Mouse (Mus musculus): ENCODE measurements around the gene Cpxm2. TPM values are rescaled to one million over a fixed set of nuclear protein-coding genes. Genes with fewer than 3 reads are reported as not detected.

The Cpxm2 gene
- total RNA-seq, 2 experiments from 2014 or later = 2.8 to 3.2 TPM

- DNase-seq = no peak
Measured at GRCm38 (mm10) chr7:132025591-132025990, 128.9 kb downstream of the Cpxm2 start.

- no peak for DNase-seq
Measured at GRCm38 (mm10) chr7:132015933-132016332, 138.6 kb downstream of the Cpxm2 start.

GRCm38 (mm10) chr7:132015193-132015592, 139.3 kb downstream of the Cpxm2 start:
- DNase-seq = no peak

DNA sequence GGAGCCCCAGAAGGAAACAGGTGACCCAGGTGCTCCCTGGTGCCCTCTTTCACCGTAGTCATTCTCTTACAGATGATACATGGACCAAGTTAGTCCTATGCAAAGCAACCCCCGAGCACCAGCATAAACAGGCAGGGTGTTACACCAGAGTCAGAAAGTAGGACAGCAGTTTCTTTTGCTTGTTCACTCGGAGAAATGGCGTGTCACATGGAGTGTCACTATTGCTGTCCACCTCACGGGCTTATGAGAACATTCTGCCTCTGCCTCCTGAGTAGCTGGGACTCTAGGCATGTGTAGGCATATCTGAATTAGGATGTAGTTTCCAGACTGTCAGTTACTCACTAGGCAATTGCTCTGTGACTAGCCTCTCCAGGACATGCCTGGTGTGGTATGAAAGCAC, 140.6 kb downstream of the Cpxm2 start:
- no peak for DNase-seq

GRCm38 (mm10) chr7:132012969-132013679, 141.4 kb downstream of the Cpxm2 start:
- no peak for DNase-seq

GRCm38 (mm10) chr7:132009002-132009401, 145.5 kb downstream of the Cpxm2 start:
- DNase-seq = no peak

DNA sequence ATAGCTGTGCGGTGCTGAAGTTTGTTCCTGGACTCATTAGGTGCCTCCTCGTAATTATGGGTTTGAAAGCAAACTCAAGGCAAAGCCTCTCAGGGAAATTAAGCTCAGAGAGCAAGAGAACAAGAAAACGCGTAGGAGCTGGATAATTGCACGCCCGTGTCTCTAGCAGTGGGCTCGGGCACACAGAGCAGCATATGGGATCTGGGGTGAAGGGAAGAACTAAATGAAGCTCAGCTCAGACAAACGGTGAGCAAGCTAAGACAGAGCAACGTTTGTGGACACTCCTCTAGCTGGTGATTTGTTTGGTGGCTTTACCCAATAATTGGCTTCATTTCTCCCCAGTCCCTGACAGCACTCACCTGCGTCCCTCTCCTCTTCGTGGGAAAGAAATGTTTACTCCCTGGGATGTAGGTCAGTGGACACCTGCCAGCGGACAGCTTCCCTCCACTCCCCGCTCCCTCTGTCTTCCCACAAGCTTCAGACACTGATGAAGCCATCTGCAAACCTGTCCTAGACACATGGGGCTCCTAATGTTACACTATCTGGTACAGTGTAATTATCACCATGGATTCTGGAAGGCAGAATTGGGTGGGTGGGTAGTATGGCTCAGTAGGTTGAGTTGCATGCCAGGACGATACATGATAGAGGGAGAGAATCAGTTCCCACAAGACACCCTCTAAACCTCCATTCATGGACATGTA, 148.4 kb downstream of the Cpxm2 start:
- DNase-seq = no peak

DNA sequence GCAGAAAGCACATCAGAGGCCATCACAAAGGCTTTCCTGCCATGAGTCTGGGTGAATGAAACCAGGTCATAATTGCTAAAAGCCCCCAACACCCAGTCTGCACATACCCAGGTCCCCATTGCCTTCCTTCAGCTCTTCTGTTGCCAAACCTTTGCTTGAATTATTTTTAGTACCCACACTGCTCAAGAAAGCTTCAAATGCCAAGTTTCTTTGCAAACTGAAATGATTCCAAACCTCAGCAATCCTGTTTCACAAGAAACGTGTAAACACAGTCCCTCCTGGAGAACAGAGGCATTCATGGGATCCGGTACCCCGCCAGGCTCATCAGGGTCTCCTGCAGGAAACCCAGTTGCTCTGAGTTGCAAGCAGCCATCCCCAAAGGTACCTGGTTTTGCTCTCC, 161.7 kb downstream of the Cpxm2 start:
- DNase-seq = no peak

DNA sequence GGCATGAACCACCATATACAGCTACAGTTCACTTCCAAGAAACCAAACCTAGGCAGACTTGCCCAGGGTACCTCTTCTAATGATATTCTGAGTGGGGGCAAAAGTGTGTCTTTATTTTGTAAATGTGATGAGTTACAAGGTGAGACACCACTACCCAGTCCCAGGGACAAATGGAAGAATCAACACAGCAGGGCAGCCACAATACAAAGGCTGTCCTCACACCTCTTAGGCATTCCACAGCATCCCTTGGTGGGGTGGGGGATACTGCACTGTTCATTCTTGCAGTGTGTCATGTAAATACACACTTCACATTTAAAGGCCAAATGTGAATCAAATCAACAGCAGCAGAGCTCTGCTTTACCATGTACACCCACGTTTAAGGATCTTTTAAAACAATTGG, 162.3 kb downstream of the Cpxm2 start:
- DNase-seq = no peak

DNA sequence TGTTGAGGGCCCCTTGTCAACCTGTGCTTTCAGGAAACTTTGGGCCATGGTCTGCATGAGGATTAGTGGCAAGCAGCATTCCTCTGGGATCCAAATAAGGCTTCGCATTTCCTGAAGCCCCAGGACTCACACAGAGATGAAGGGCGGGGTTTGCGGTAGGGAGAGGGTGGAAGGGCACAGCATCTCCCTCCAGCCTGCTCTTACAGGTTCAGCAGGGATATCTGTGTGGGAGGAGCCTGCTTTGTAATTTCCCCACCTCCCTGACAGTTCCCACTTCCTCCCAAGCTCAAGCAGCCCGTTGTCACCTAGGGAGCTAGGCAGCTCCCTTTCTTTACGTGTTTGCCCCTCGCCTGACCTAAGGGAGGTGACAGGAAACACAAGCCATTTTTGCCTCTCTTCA, 165.5 kb downstream of the Cpxm2 start:
- DNase-seq = no peak

Other genes with a start within 250 kb of the Cpxm2 start
- gene Gpr26, start 188.3 kb downstream of the Cpxm2 start, total RNA-seq (2021) = under 1 TPM; 0.03 TPM
- 10 to 100 TPM; 39.3 to 40.3 TPM for gene Chst15, start 162.5 kb upstream of the Cpxm2 start, total RNA-seq (2021)

All from adrenal gland, postnatal 10 days (tissue).